Mouse (Mus musculus) neural tube, embryonic 11.5 days (tissue): ENCODE results near the gene Olfr1392. TPM values are rescaled to one million over a fixed set of nuclear protein-coding genes. Genes with fewer than 3 reads are reported as not detected.
A peak's percentile ranks its signal among the peaks of the same experiment; 100 is the strongest.

ENCODE experiments used
- ATAC-seq: fragments of 200-750 bp; cut with Nextera tagmentation; 2 replicates; pipeline ENCODE4 v1.8.0; 2017; ENCODE audit warnings: moderate number of reproducible peaks, mild to moderate bottlenecking, moderate TSS enrichment, moderate library complexity; ENCODE audit not compliant: insufficient read depth, low FRiP score, low TSS enrichment
- DNase-seq: peaks from one replicate; pipeline ENCODE4 v3.0.0-alpha.2; 2015; ENCODE audit warnings: low spot score
- H3K27ac ChIP-seq: fragments of 300-500 bp; sonication (generic); 2 replicates; pipeline ENCODE4 v1.5.1; 2014; ENCODE audit warnings: low read depth, mild to moderate bottlenecking, low read length
- H3K27me3 ChIP-seq: fragments of 300-500 bp; sonication (generic); 2 replicates; pipeline ENCODE4 v1.6.1; 2014; ENCODE audit warnings: mild to moderate bottlenecking, low read length, mixed read lengths; ENCODE audit not compliant: control insufficient read depth, insufficient read depth
- H3K36me3 ChIP-seq: fragments of 300-500 bp; sonication (generic); 2 replicates; pipeline ENCODE4 v1.6.1; 2014; ENCODE audit warnings: mild to moderate bottlenecking, low read length, moderate library complexity, mixed read lengths; ENCODE audit not compliant: control insufficient read depth, insufficient read depth
- H3K4me1 ChIP-seq: fragments of 300-500 bp; sonication (generic); 2 replicates; pipeline ENCODE4 v1.6.1; 2014; ENCODE audit warnings: low read length, mixed read lengths; ENCODE audit not compliant: control insufficient read depth, insufficient read depth
- H3K4me2 ChIP-seq: fragments of 300-500 bp; sonication (generic); 2 replicates; pipeline ENCODE4 v1.6.1; 2014; ENCODE audit warnings: low read depth, mild to moderate bottlenecking, moderate library complexity
- H3K4me3 ChIP-seq: fragments of 300-500 bp; sonication (generic); 2 replicates; pipeline ENCODE4 v1.5.1; 2014; ENCODE audit warnings: low read depth, low read length
- H3K9ac ChIP-seq: fragments of 300-500 bp; sonication (generic); 2 replicates; pipeline ENCODE4 v1.6.1; 2014; ENCODE audit warnings: mild to moderate bottlenecking, low read length
- H3K9me3 ChIP-seq: fragments of 300-500 bp; sonication (generic); 2 replicates; pipeline ENCODE4 v1.6.1; 2016; ENCODE audit warnings: low read length; ENCODE audit not compliant: control insufficient read depth
- WGBS: fragments of 180-500 bp; shearing (Covaris S2); extraction: QIAGEN DNeasy Blood & Tissue Kit; methylation state at CpG from one replicate; pipeline ENCODE4 v1.1.7; 2014; 5-methylcytosine and 5-hydroxymethylcytosine counted together
- polyA plus RNA-seq: library from polyadenylated mRNA; unstranded; fragments of >200 nt; fragmentation: Nextera tagmentation; extraction: Ambion mirVana; gene quantifications from 2 replicates; pipeline ENCODE4 v1.2.1, GENCODE M21; 2014

Gene Olfr1392
- polyA plus RNA-seq, 1 experiment from 2014 or later, result not detected

DNA sequence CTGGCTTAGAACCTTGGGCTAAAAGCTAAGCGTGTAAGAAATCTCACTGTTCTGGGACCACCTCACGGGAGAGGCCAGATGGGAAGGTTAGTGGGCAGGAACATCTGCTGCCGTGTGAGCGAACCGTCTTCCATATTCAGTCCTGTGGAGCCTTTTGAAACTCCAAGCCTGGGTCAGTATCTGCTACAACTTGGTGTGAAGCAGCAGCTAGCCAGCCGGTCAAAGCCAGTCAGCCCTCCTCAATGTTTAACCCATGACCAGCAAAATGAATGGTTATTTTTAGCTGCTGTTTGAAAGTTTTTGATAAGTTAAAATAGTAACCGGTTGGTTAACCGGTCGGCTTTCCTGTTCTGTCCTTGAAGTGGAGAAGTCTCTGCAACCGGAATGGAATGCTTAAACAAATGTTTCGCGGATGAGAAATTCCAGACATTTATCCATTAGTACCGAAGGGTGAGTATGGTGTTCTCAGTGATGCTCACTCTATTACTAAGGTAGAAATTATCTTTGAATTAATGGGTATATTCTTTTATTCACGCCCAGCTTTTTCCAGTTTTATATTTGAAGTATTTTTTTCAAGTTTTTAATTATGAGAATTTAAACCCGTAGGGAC is 17.0 kb upstream of the Olfr1392 start:
- Histone ChIP-seq H3K36me3 (no peaks in the 10 kb centered on the region), H3K4me1 (no peaks in the 10 kb centered on the region), H3K9ac (no peak overlapping the region), H3K4me2 (no peak overlapping the region), H3K4me3 (no peak overlapping the region), H3K9me3 (no peaks in the 10 kb centered on the region), H3K27ac (no peak overlapping the region), H3K27me3 (no peaks in the 10 kb centered on the region)
- 80% methylated on average over 15 of the region's 15 CpGs for WGBS
- ATAC-seq (no peak), DNase-seq (no peak)

GRCm38 (mm10) chr11:49269761-49270160 is 15.3 kb upstream of the Olfr1392 start:
- Histone ChIP-seq H3K36me3 (no peaks in the 10 kb centered on the region), H3K4me1 (no peaks in the 10 kb centered on the region), H3K27me3 (no peaks in the 10 kb centered on the region), H3K4me2 (no peak overlapping the region), H3K4me3 (no peak overlapping the region), H3K27ac (no peak overlapping the region), H3K9me3 (no peaks in the 10 kb centered on the region), H3K9ac (no peak overlapping the region)
- DNase-seq (no peak), ATAC-seq (no peak)
- WGBS, result 92% methylated on average over 9 of the region's 9 CpGs

DNA sequence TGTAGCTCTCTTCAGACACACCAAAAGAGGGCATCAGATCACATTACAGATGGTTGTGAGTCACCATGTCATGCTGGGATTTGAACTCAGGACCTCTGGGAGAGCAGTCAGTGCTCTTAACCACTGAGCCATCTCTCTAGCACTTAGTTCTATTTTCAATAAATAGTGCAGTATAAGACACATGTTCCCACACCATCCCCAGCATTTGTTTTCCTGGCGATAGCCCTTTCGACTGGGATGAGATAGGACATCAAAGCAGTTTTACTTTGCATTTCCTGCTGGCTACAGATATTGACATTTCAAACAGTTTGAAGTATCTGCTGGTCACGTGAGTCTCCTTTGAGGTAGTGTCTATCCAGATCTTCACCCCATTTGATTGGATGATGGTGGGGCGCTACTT is 14.7 kb upstream of the Olfr1392 start:
- Histone ChIP-seq H3K27me3 (no peaks in the 10 kb centered on the region), H3K27ac (no peak overlapping the region), H3K4me3 (no peak overlapping the region), H3K9ac (no peak overlapping the region), H3K9me3 (no peaks in the 10 kb centered on the region), H3K4me2 (no peak overlapping the region), H3K36me3 (no peaks in the 10 kb centered on the region), H3K4me1 (no peaks in the 10 kb centered on the region)
- DNase-seq, result no peak
- WGBS, result 93% methylated on average over 4 of the region's 4 CpGs
- no peak for ATAC-seq

GRCm38 (mm10) chr11:49271334-49271733 is 13.7 kb upstream of the Olfr1392 start:
- DNase-seq (peak; percentile 44), ATAC-seq (no peak)
- Histone ChIP-seq H3K27me3 (no peaks in the 10 kb centered on the region), H3K9me3 (no peaks in the 10 kb centered on the region), H3K9ac (no peak overlapping the region), H3K4me2 (no peak overlapping the region), H3K4me1 (no peaks in the 10 kb centered on the region), H3K36me3 (no peaks in the 10 kb centered on the region), H3K4me3 (no peak overlapping the region), H3K27ac (no peak overlapping the region)
- WGBS, result 29% methylated on average over 7 of the region's 7 CpGs

DNA sequence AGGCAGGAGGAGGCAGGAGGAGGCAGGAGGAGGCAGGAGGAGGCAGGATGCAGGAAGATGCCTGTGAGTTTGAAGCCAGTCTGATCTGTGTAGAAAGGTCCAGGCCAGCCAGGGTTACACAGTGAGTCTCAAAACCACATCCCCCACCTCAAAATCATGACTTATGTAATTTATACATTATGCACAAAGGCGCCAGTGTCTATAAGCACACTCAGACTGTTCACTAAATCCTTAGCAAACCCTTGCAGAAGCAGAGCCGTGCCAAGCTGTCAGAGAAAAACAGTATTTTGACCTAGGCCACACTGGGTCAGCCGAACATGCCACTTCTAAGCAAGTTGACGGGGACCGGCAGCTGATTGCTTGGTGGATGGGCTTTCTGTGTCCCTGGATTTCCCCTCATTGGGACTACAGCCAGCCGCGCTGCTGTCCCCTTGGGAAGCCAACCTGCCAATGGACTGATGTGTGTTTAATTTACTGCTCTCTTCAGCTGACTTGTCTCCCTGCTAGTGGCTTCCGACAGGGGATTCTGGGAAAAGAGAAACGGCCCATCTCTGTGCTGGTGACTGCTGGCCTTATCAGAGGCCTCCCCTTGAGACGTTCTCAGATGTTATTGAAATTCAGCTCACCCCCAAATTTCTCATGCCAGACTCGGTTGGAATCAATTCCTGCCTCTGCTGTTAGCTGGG is 11.1 kb upstream of the Olfr1392 start:
- no peak overlapping the region for H3K27ac ChIP-seq

DNA sequence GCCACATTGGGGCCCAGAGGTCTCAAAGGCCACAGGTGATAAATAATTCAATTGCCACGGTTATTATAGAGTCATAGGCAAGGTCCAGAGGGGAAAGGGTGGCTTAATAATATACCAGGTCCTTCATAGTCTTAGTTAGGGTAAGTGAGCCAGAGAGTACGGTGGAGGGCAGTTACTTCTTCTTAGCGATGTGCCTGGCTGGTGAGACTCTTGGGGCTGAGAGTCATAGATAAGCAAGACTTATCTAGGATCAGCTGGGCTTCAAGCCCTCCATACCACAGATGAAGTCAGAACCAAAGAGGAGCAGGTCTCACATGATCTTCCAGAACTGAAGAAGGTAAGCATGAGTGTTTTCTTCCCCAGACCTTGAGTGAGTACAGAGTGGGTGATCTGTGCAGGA is 6.9 kb upstream of the Olfr1392 start, which contains the start of gene Olfr1393:
TSS of gene Olfr1393 (plus strand) at position 83 of the 400 bp plus-strand sequence.
- 88% methylated on average over 3 of the region's 3 CpGs for WGBS
- H3K27me3 ChIP-seq, result no peaks in the 10 kb centered on the region
- no peak within 1 kb of the TSS for H3K4me2 ChIP-seq
- no peak within 1 kb of the TSS for H3K9ac ChIP-seq
- H3K27ac ChIP-seq, result no peak within 1 kb of the TSS
- DNase-seq (no peak), ATAC-seq (no peak)
- H3K4me3 ChIP-seq, result no peak within 1 kb of the TSS
- no peaks in the 10 kb centered on the region for H3K4me1 ChIP-seq
- H3K36me3 ChIP-seq, result no peaks in the 10 kb centered on the region
- no peaks in the 10 kb centered on the region for H3K9me3 ChIP-seq

More for the DNA sequence above, 11.1 kb upstream of the Olfr1392 start:
- Histone ChIP-seq H3K27me3 (no peaks in the 10 kb centered on the region), H3K4me3 (no peak overlapping the region), H3K4me2 (no peak overlapping the region), H3K36me3 (no peaks in the 10 kb centered on the region), H3K9ac (no peak overlapping the region), H3K4me1 (no peaks in the 10 kb centered on the region), H3K9me3 (no peaks in the 10 kb centered on the region)
- peak; percentile 31; the same call in 1 of the 2 replicates for ATAC-seq
- 63% methylated on average over 11 of the region's 11 CpGs for WGBS
- DNase-seq, result no peak

GRCm38 (mm10) chr11:49287251-49287650 is 2.2 kb downstream of the Olfr1392 start:
- no peaks in the 10 kb centered on the region for H3K36me3 ChIP-seq
- no peaks in the 10 kb centered on the region for H3K27me3 ChIP-seq
- H3K27ac ChIP-seq, result no peak overlapping the region
- H3K4me1 ChIP-seq, result no peaks in the 10 kb centered on the region
- 87% methylated on average over 2 of the region's 2 CpGs for WGBS
- H3K4me3 ChIP-seq, result no peak overlapping the region
- ATAC-seq (no peak), DNase-seq (no peak)
- no peak overlapping the region for H3K9ac ChIP-seq
- no peaks in the 10 kb centered on the region for H3K9me3 ChIP-seq
- H3K4me2 ChIP-seq, result no peak overlapping the region

DNA sequence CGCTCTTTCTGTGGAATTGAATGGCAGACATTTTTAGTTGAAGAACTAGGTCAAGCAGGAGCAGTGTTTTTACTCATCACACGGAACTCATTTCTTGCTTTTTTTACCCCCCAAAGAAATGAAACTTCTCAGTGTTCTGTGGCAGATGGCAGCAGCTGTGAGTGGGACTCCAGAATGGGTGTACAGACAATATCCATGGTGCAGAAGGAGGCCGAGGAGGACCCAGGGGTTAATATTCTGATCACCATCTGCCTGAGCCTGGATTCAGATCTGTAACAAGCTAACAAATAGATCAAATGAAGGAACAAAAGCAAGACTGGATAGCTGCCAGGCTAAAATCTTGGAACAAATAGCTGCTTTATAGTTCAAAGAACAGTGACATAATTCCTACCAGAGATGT is 7.7 kb downstream of the Olfr1392 start:
- Histone ChIP-seq H3K9ac (no peak overlapping the region), H3K27me3 (no peaks in the 10 kb centered on the region), H3K4me1 (no peaks in the 10 kb centered on the region), H3K9me3 (no peaks in the 10 kb centered on the region), H3K4me2 (no peak overlapping the region), H3K36me3 (no peaks in the 10 kb centered on the region), H3K27ac (no peak overlapping the region), H3K4me3 (no peak overlapping the region)
- 81% methylated on average over 3 of the region's 3 CpGs for WGBS
- no peak for DNase-seq
- no peak for ATAC-seq

DNA sequence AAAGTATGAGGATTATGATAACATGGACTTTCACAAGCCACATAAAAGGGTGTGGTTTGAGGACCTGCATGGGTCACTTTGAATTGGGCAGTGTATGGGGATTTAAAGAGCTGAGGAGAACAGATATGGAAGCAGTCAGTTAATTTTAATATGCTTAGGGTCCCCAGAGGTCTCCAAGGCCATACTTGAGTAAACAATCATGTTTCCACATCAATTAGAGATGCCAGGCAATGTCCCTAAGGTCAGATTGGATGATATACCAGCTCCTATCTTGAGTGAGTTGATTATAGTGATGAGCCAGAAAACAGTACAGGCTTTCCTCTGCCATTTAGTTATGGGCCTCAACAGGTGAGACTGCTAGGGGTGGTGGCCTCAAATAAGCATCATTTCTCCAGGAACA is 19.4 kb downstream of the Olfr1392 start, which contains the start of gene Olfr10:
TSS of gene Olfr10 (plus strand) at position 301 of the 400 bp plus-strand sequence.
- Histone ChIP-seq H3K4me1 (no peaks in the 10 kb centered on the region), H3K27me3 (no peaks in the 10 kb centered on the region), H3K9me3 (no peaks in the 10 kb centered on the region), H3K36me3 (no peaks in the 10 kb centered on the region), H3K4me2 (no peak within 1 kb of the TSS), H3K4me3 (no peak within 1 kb of the TSS), H3K9ac (no peak within 1 kb of the TSS), H3K27ac (no peak within 1 kb of the TSS)
- DNase-seq (no peak), ATAC-seq (no peak)
